Mouse (Mus musculus) kidney, embryonic 15.5 days (tissue): ENCODE measurements around the gene Madd. TPM values are rescaled to one million over a fixed set of nuclear protein-coding genes. Genes with fewer than 3 reads are reported as not detected.

Experiments used
- ATAC-seq: fragments of 200-750 bp; cut with Nextera tagmentation; replicated peaks from 2 replicates; pipeline ENCODE4 v1.8.0; 2017; ENCODE audit warnings: moderate TSS enrichment; ENCODE audit not compliant: low FRiP score
- H3K27ac ChIP-seq: fragments of 300-500 bp; sonication (generic); 2 replicates; pipeline ENCODE4 v1.5.1; 2015; ENCODE audit warnings: mild to moderate bottlenecking, inconsistent platforms
- H3K27me3 ChIP-seq: fragments of 300-500 bp; sonication (generic); 2 replicates; pipeline ENCODE4 v1.6.1; 2015; ENCODE audit warnings: inconsistent platforms
- H3K36me3 ChIP-seq: fragments of 300-500 bp; sonication (generic); 2 replicates; pipeline ENCODE4 v1.6.1; 2015; ENCODE audit warnings: inconsistent platforms
- H3K4me1 ChIP-seq: fragments of 300-500 bp; sonication (generic); 2 replicates; pipeline ENCODE4 v1.6.1; 2015; ENCODE audit warnings: inconsistent platforms
- H3K4me2 ChIP-seq: fragments of 300-500 bp; sonication (generic); 2 replicates; pipeline ENCODE4 v1.6.1; 2015; ENCODE audit warnings: moderate library complexity, mild to moderate bottlenecking, inconsistent platforms
- H3K4me3 ChIP-seq: fragments of 300-500 bp; sonication (generic); replicated peaks from 2 replicates; pipeline ENCODE4 v1.5.1; 2015; ENCODE audit warnings: mild to moderate bottlenecking, inconsistent platforms
- H3K9ac ChIP-seq: fragments of 300-500 bp; sonication (generic); 2 replicates; pipeline ENCODE4 v1.6.1; 2015; ENCODE audit warnings: mild to moderate bottlenecking, inconsistent platforms
- H3K9me3 ChIP-seq: fragments of 300-500 bp; sonication (generic); replicated peaks from 2 replicates; pipeline ENCODE4 v1.6.1; 2016; ENCODE audit warnings: inconsistent platforms
- WGBS: fragments of 180-500 bp; shearing (Covaris S2); methylation state at CpG from one replicate; pipeline ENCODE4 v1.1.7; 2015; ENCODE audit warnings: mixed read lengths; 5-methylcytosine and 5-hydroxymethylcytosine counted together
- polyA plus RNA-seq: library from polyadenylated mRNA; unstranded; fragments of >200 nt; fragmentation: Nextera tagmentation; extraction: Ambion mirVana; gene quantifications from 2 replicates; pipeline ENCODE4 v1.2.1, GENCODE M21; 2015

The Madd gene
- polyA plus RNA-seq, 1 experiment from 2014 or later: 10.1 TPM

DNA sequence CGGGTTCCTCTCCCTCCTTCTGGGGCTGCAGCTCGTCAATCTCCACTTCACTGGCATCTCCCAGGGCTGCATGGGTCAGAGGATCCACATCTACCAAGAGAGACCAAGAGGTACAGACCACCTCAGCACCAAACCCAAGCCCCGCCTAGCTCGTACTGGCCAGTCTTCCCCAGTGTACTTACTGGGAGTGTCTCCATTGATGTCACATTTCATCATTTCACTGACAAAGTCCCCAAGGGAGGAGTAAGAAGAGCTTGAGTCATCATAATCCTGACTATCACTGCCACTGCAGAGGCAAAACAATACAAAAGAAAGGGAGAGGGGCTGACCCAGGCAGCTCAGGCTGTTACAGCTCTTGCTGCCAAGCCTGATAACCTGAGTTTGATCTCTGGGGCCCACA lies 16.0 kb downstream of the Madd start:
- 69% methylated on average over 4 of the region's 4 CpGs for WGBS
- no peaks in the 10 kb centered on the region for H3K4me1 ChIP-seq
- ATAC-seq: no peak
- no peak overlapping the region for H3K27ac ChIP-seq
- H3K4me2 ChIP-seq: no peak overlapping the region
- H3K27me3 ChIP-seq: no peaks in the 10 kb centered on the region
- peaks cover 43% of the 10 kb centered on the region for H3K36me3 ChIP-seq
- H3K9me3 ChIP-seq: no peaks in the 10 kb centered on the region
- no peak overlapping the region for H3K9ac ChIP-seq
- no peak overlapping the region for H3K4me3 ChIP-seq

DNA sequence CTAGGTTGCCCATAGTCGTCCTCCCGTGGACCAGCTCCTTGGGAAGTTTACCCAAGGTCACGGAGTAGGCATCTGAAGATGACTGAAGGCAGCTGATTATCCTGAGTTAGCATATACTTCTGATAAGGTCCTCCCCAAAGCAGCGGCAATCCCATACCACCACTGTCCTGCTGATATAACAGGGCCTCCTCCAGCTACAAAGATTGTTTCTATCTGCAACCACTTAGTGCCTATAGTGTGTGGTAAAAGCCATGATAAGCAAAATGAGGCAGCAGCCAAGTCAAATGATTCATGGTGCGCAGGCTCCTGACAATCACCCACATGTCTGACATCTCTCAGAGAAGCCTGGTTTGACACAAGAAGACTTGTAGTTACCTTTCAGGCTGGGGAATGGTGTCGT lies 18.6 kb downstream of the Madd start:
- H3K36me3 ChIP-seq: peaks cover 54% of the 10 kb centered on the region
- 89% methylated on average over 6 of the region's 6 CpGs for WGBS

DNA sequence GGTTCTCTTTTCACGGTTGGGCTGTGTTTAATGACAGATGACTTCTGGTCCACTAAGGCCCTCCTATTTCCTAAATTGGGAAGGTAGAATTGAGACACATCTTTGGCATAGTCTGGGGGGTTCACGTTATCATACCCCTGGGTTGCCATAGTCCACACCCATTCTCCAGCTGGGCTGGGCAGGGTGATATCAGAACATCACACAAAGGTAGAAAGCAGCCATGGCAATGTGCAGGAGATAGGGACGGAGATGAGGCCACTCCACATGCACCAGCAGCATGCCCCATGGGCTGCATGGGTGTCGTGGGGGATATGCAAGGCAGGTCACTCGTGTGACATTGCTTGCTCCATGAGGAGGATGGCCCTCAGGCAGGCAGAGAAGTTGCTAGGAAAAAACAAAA lies 20.1 kb downstream of the Madd start:
- Histone ChIP-seq H3K9ac (no peak overlapping the region), H3K27me3 (no peaks in the 10 kb centered on the region), H3K27ac (no peak overlapping the region), H3K4me2 (no peak overlapping the region), H3K4me3 (no peak overlapping the region), H3K9me3 (no peaks in the 10 kb centered on the region), H3K4me1 (no peaks in the 10 kb centered on the region), H3K36me3 (peaks cover 54% of the 10 kb centered on the region)
- 80% methylated on average over 5 of the region's 5 CpGs for WGBS
- no peak for ATAC-seq

More for the DNA sequence above, 18.6 kb downstream of the Madd start:
- Histone ChIP-seq H3K27me3 (no peaks in the 10 kb centered on the region), H3K27ac (no peak overlapping the region), H3K4me1 (no peaks in the 10 kb centered on the region), H3K4me2 (no peak overlapping the region), H3K4me3 (no peak overlapping the region), H3K9me3 (no peaks in the 10 kb centered on the region), H3K9ac (no peak overlapping the region)
- no peak for ATAC-seq

DNA sequence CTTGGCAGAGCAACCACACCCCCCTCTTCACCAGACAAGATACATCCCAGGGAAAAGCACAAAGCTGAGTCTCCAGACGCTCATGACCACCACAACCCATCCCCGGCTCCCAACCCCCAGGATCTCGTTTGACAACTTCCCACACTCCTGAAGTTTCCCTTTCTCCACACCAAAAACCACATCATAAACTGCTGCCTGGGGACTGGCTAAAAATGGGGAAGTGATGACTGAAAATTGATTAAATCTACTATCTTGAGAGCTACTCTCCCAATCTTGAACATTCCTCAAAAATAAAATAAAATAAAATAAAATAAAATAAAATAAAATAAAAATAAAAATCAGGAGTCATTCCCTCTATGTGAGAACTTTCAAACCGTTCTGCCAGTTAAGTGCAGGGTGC lies 20.7 kb downstream of the Madd start:
- Histone ChIP-seq H3K27ac (no peak overlapping the region), H3K4me3 (no peak overlapping the region), H3K9me3 (no peaks in the 10 kb centered on the region), H3K27me3 (no peaks in the 10 kb centered on the region), H3K36me3 (peaks cover 57% of the 10 kb centered on the region), H3K4me2 (no peak overlapping the region), H3K4me1 (no peaks in the 10 kb centered on the region), H3K9ac (no peak overlapping the region)
- no peak for ATAC-seq
- WGBS: 75% methylated on average over 4 of the region's 4 CpGs

DNA sequence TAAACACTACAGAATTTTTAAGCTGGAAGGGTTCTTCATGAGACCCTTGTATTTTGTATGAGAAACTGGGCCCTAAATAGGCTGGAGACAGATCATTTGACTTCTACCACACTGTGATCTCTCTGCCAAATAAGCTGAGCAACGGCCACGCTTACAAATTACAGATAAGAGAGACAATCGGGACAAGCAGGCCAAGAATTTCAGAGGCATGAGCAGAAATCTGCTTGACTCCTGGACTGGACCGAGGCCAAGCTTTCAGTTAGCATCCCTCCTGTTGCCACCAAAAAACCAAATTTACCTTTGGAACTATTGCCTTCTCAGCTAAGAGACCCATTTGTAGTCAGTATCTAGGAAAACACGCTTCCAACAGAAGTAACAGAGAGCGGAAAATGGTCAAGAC lies 23.0 kb downstream of the Madd start:
- H3K4me2 ChIP-seq: no peak overlapping the region
- H3K4me3 ChIP-seq: no peak overlapping the region
- H3K36me3 ChIP-seq: peaks cover 42% of the 10 kb centered on the region
- no peaks in the 10 kb centered on the region for H3K4me1 ChIP-seq
- ATAC-seq: no peak
- no peaks in the 10 kb centered on the region for H3K9me3 ChIP-seq
- H3K27ac ChIP-seq: no peak overlapping the region
- H3K27me3 ChIP-seq: no peaks in the 10 kb centered on the region
- no peak overlapping the region for H3K9ac ChIP-seq
- WGBS: 77% methylated on average over 6 of the region's 6 CpGs

DNA sequence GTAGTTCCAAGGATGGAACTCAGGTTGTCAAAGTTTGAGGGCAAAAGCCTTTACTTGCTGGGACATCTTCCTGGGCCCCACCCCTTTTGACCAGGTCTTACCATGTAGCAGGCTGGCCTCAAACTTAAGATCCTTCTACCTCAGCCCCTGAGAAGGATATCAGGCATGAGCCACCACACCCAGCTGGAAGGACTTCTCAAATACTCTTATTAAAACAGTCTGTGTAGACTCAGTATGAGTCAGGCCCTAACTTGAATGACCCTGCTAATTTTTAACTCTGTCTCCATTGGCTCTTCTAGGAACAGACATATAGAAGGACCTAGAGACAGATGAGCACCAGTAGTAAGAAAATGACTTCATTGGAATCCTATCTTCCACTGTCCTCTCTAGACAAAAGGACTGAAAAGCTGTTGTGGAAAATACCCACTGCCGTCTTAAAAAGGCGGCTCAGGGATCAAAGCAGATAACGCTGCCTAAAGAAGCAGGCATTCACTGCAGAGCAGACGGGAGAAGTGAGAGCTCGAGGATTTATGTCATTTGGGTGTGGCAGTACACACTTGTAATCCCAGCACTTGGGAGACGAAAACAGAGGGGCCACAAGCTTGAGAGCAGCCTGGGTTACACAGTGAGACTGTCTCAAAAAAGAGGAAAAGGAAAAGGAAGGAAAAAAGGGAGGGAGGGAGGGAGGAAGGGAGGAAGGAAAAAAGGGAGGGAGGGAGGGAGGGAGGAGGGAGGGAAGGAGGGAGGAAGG lies 26.5 kb downstream of the Madd start:
- Histone ChIP-seq H3K27me3 (no peaks in the 10 kb centered on the region), H3K4me3 (no peak overlapping the region), H3K4me2 (no peak overlapping the region), H3K36me3 (peaks cover 40% of the 10 kb centered on the region), H3K9ac (no peak overlapping the region), H3K4me1 (no peaks in the 10 kb centered on the region), H3K27ac (no peak overlapping the region), H3K9me3 (no peaks in the 10 kb centered on the region)
- no peak for ATAC-seq
- 20% methylated on average over 6 of the region's 6 CpGs for WGBS

DNA sequence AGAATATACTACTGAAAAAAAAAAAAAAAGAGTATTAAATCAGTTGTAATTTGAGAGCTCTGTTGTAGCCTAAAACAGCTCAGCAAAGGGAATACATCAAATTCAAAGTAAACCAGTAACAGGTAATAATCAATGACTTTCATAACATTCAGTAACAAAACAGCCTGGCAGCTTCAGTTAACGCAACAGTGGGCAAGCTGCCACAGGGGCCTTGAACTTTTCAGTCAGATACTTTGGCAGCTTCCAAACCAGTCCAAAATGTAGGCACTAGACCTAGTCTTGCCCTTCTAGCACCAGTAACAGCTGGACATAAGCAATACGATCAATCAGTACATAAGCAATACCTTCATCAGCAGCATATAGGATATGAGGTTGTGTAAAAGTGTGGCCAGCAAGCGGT lies 29.5 kb downstream of the Madd start:
- no peaks in the 10 kb centered on the region for H3K9me3 ChIP-seq
- no peak overlapping the region for H3K4me2 ChIP-seq
- no peak overlapping the region for H3K4me3 ChIP-seq
- H3K4me1 ChIP-seq: no peaks in the 10 kb centered on the region
- no peaks in the 10 kb centered on the region for H3K27me3 ChIP-seq
- H3K9ac ChIP-seq: no peak overlapping the region
- ATAC-seq: no peak
- 92% methylated on average over 3 of the region's 3 CpGs for WGBS
- H3K27ac ChIP-seq: no peak overlapping the region
- peaks cover 33% of the 10 kb centered on the region for H3K36me3 ChIP-seq

DNA sequence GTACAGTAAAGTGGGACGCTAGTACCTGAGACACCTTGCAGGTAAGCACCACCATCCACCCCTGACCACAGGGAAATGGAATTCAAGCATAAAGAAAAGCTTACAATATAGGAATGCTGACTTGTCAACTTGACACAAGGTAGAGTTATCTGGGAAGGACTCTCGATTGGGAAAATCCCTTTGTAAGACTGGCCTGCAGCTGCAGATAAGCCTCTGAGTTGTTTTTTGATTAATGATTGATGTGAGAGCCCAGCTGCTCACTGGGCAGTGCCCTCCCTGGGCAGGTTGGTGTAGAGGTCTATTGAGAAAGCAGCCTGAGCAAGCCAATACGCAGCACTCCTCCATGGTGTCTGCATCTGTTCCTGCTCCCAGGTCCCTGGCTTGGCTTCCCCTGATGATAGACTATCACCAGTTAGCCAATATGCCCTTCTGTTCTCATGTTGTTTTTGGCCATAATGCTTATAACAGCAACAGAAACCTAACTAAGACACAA lies 30.7 kb downstream of the Madd start:
- H3K4me1 ChIP-seq: no peaks in the 10 kb centered on the region
- no peak overlapping the region for H3K9ac ChIP-seq
- H3K36me3 ChIP-seq: peaks cover 30% of the 10 kb centered on the region
- 84% methylated on average over 3 of the region's 3 CpGs for WGBS
- H3K9me3 ChIP-seq: no peaks in the 10 kb centered on the region
- ATAC-seq: no peak
- no peak overlapping the region for H3K27ac ChIP-seq
- no peak overlapping the region for H3K4me3 ChIP-seq
- no peaks in the 10 kb centered on the region for H3K27me3 ChIP-seq
- no peak overlapping the region for H3K4me2 ChIP-seq

DNA sequence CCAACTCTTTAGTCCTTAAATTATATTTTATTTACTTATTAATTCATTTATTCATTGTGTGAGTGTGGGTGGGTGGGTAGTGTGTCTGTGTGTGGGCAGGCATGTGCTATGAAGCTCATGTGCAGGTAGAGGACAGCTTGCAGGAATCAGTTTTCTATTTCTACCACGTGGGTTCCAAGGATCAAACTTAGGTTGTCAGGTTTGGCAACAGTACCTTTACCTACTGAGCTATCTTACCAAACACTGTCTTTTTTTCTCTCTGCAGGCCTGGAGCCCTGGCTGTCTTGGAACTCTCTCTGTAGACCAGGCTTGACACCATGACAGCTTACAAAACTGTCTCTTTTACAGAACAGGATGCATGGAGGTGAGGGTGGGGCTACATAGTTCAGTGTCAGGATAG lies 32.3 kb downstream of the Madd start:
- H3K27ac ChIP-seq: no peak overlapping the region
- no peak overlapping the region for H3K4me3 ChIP-seq
- no peak for ATAC-seq
- no peaks in the 10 kb centered on the region for H3K9me3 ChIP-seq
- no peak overlapping the region for H3K9ac ChIP-seq
- no peaks in the 10 kb centered on the region for H3K4me1 ChIP-seq
- H3K36me3 ChIP-seq: peaks cover 32% of the 10 kb centered on the region
- no peaks in the 10 kb centered on the region for H3K27me3 ChIP-seq
- no peak overlapping the region for H3K4me2 ChIP-seq
- WGBS: 64% methylated on average over 1 of the region's 1 CpGs

DNA sequence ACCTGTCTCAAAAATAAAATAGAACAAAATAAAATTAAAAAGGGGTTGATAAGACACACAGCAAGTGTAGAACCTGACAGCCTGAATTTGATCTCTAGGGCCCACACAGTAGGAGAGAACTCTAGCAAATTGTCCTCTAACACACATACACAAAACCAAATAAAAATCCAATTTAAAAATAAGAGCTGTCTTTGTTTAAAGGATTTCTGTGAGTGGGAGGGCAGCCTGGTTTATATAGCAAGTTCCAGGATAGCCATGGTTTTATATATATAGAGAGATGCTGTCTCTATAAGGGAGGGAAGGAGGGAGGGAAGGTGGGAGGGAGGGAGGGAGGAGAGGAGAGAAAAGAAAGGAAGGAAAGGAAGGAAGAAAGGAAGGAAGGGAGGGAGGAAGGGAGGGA lies 35.5 kb downstream of the Madd start:
- Histone ChIP-seq H3K4me3 (no peak overlapping the region), H3K9me3 (no peaks in the 10 kb centered on the region), H3K9ac (no peak overlapping the region), H3K27me3 (no peaks in the 10 kb centered on the region), H3K36me3 (peaks cover 30% of the 10 kb centered on the region), H3K4me1 (no peaks in the 10 kb centered on the region), H3K4me2 (no peak overlapping the region), H3K27ac (no peak overlapping the region)
- ATAC-seq: no peak

DNA sequence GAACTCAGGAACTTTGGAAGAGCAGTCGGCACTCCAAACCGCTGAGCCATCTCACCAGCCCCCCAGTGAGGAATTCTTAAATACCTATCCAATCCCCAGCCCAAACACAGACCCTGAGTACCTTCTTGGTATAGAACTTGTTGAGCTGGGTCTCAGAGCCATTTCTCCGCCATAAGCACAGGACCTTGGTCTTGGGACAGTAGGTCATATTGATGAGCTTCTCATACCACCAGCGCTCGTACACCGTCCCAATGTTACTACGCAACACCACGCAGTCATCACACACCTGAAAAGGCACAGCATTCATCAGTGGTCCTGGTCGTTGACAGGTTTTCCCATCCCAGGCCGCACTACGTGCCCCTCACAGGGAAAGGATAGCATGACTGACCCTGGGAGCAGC lies 40.2 kb downstream of the Madd start:
- H3K27me3 ChIP-seq: no peaks in the 10 kb centered on the region
- H3K36me3 ChIP-seq: peaks cover 28% of the 10 kb centered on the region
- H3K4me1 ChIP-seq: 0 out of 2 replicates have a peak, but pooled peaks cover 2% of the 10 kb centered on the region
- no peak overlapping the region for H3K4me3 ChIP-seq
- WGBS: 97% methylated on average over 11 of the region's 11 CpGs
- no peak overlapping the region for H3K27ac ChIP-seq
- no peaks in the 10 kb centered on the region for H3K9me3 ChIP-seq
- H3K9ac ChIP-seq: no peak overlapping the region
- no peak overlapping the region for H3K4me2 ChIP-seq
- ATAC-seq: no peak

DNA sequence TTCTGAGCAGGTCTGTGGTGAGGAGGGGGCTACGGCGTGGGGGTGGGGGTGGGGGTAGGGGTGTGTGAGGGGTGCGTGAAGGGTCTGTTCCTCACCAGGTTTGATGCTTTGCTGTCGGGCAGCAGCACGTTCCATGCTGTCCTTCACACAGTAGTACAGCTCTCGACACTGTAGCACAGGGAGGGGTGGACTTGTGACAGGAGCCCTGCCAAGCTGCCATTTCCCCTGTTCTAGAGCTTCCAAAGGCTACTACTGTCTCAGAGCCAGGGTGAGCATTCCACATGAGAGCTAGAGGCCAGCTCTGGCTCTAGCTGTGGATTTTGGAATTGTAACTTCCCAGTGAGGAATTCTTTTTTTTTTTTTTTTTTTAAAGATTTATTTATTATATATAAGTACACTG lies 40.7 kb downstream of the Madd start:
- WGBS: 91% methylated on average over 6 of the region's 6 CpGs
- H3K4me1 ChIP-seq: 0 out of 2 replicates have a peak, but pooled peaks cover 2% of the 10 kb centered on the region
- ATAC-seq: no peak

DNA sequence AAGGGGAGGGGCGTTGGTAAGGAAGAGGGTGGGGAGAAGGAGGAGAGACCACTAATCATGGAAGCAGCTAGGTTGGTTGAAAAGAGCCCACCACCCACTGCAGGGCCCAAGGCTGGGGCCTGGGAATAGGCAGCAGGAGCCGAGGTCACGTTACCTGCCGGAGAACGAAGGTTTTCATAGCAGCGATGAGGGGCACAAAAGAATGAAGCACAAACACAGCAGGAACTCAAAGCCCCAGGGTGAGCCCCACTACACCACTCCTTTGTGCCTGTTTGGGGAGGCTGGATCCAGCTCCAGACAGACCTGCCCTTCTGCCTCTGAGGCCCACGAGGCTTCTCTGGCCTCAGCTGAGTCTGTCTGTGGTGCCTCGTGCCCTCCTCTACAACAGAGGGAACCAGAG lies 43.9 kb downstream of the Madd start:
- Histone ChIP-seq H3K4me3 (no peak overlapping the region), H3K4me1 (0 out of 2 replicates have a peak, but pooled peaks cover 2% of the 10 kb centered on the region), H3K9me3 (no peaks in the 10 kb centered on the region), H3K4me2 (no peak overlapping the region), H3K9ac (no peak overlapping the region), H3K36me3 (peaks cover 15% of the 10 kb centered on the region), H3K27ac (no peak overlapping the region), H3K27me3 (no peaks in the 10 kb centered on the region)
- no peak for ATAC-seq
- WGBS: 81% methylated on average over 8 of the region's 8 CpGs

More for the DNA sequence above, 40.7 kb downstream of the Madd start:
- H3K4me2 ChIP-seq: no peak overlapping the region
- H3K4me3 ChIP-seq: no peak overlapping the region
- no peak overlapping the region for H3K27ac ChIP-seq
- H3K9me3 ChIP-seq: no peaks in the 10 kb centered on the region
- H3K9ac ChIP-seq: no peak overlapping the region
- H3K27me3 ChIP-seq: no peaks in the 10 kb centered on the region
- peaks cover 28% of the 10 kb centered on the region for H3K36me3 ChIP-seq
